Mouse (Mus musculus): Measurements from ENCODE around the gene Rab7b.

GRCm38 (mm10) chr1:131749706-131750545 is 61.4 kb downstream of the Rab7b start:
- TF ChIP-seq POLR2A (IDR thresholded peaks at IDR 0.05; ENCODE audit: insufficient read length, low read depth) (no peak), MYOD1 (IDR thresholded peaks at IDR 0.05; ENCODE audit: control insufficient read depth in 1 of 3, insufficient read length in 2 of 3, low read depth in 2 of 3) (no peak), MYOG (IDR thresholded peaks at IDR 0.05; ENCODE audit: control insufficient read depth in 1 of 3, insufficient read depth in 1 of 3, insufficient read length in 2 of 3, low read depth in 2 of 3) (no peak), TCF12 (IDR thresholded peaks at IDR 0.05; ENCODE audit: insufficient read depth, poor library complexity, severe bottlenecking) (no peak), USF1 (IDR thresholded peaks at IDR 0.05; ENCODE audit: low read depth) (no peak), POLR2AphosphoS2 (IDR thresholded peaks at IDR 0.05; ENCODE audit: insufficient read length, low read depth) (no peak), E2F4 (IDR thresholded peaks at IDR 0.05; ENCODE audit: insufficient read depth) (no peak), MAX (IDR thresholded peaks at IDR 0.05; ENCODE audit: low read depth) (no peak), TCF3 (IDR thresholded peaks at IDR 0.05; ENCODE audit: insufficient read length, low read depth) (no peak), SRF (IDR thresholded peaks at IDR 0.05; ENCODE audit: control insufficient read depth, insufficient read length, low read depth) (no peak), CEBPB (IDR thresholded peaks at IDR 0.05; ENCODE audit: insufficient read depth, poor library complexity, severe bottlenecking) (no peak), REST (IDR thresholded peaks at IDR 0.05; ENCODE audit: insufficient read depth, insufficient read length) (no peak)

All from myocyte (in vitro differentiated cells).